Comparison of ENCODE assay signal across 11 mouse cellular contexts in genomic region chr10:42581694-42582565, GRCm38 (mm10). TPM values are rescaled to one million over a fixed set of nuclear protein-coding genes. Genes with fewer than 3 reads are reported as not detected.
DNase-seq lines count a peak whose midpoint lies in the region; ATAC-seq and TF ChIP-seq lines count a peak whose summit lies in the region.
"Had no signal": no experiment of that assay in that cellular context is flagged by ENCODE, and none has a peak within 500 bp of the region (broad histone marks: within the 10 kb centered on the region; RNA-seq: fewer than 3 reads in every experiment).

No protein-coding gene starts in this region.

- WGBS in forebrain, embryonic 10.5 days, result under 1% methylated on average over 45 of the region's 45 CpGs
- WGBS in liver, postnatal 0 days (ENCODE audit: insufficient replicate concordance), result 2% methylated on average over 43 of the region's 45 CpGs

- peaks cover 88% of the 10 kb centered on the region for H3K4me1 ChIP-seq in forebrain, embryonic 10.5 days
- H3K4me1 ChIP-seq in liver, postnatal 0 days (ENCODE audit: insufficient read depth), result peaks cover 7% of the 10 kb centered on the region

- TF ChIP-seq CTCF in liver, postnatal 0 days (IDR thresholded peaks at IDR 0.05; ENCODE audit: low read depth), result no peak

- DNase-seq in kidney, postnatal 10 days, result peak; percentile 33
- no peak for DNase-seq in kidney, adult 11 months
- DNase-seq in brain, adult 2 months (ENCODE audit: low read depth, low spot score), result peak; percentile 13
- DNase-seq in forebrain, embryonic 10.5 days (ENCODE audit: extremely low spot score, low spot score), result peak; percentile 55
- DNase-seq in liver, postnatal 0 days, result no peak
- DNase-seq in ovary, adult 18-20 months (ENCODE audit: low spot score), result no peak
- no peak for DNase-seq in adrenal gland, postnatal 25 days
- no peak for DNase-seq in thymus, postnatal 14 days

- no peak for TF ChIP-seq EP300 in liver, postnatal 0 days (IDR thresholded peaks at IDR 0.05; ENCODE audit: low read depth)

- no peaks in the 10 kb centered on the region for H3K9me3 ChIP-seq in forebrain, embryonic 10.5 days
- H3K9me3 ChIP-seq in liver, postnatal 0 days (ENCODE audit: low read length), result no peaks in the 10 kb centered on the region

- no peak for ATAC-seq in liver, postnatal 0 days
- ATAC-seq: Patski had no signal

- no peak overlapping the region for H3K9ac ChIP-seq in liver, postnatal 0 days (replicated peaks)

- H3K27ac ChIP-seq in forebrain, embryonic 10.5 days, result peak overlapping the region; percentile 97
- H3K27ac ChIP-seq in liver, postnatal 0 days (ENCODE audit: low read depth), result no peak overlapping the region

- peak overlapping the region; percentile 79 for H3K4me3 ChIP-seq in forebrain, embryonic 10.5 days
- peak overlapping the region; percentile 20; the same call in 1 of the 2 replicates for H3K4me3 ChIP-seq in liver, postnatal 0 days (ENCODE audit: low read depth, low read length)
- H3K4me3 ChIP-seq: myocyte had no signal

- H3K4me2 ChIP-seq in liver, postnatal 0 days (ENCODE audit: low read depth, low read length), result no peak overlapping the region

- peaks cover 97% of the 10 kb centered on the region for H3K27me3 ChIP-seq in forebrain, embryonic 10.5 days (ENCODE audit: poor library complexity, severe bottlenecking)
- peaks cover 100% of the 10 kb centered on the region for H3K27me3 ChIP-seq in liver, postnatal 0 days (ENCODE audit: insufficient read depth, low read length)

- peaks cover 41% of the 10 kb centered on the region for H3K36me3 ChIP-seq in forebrain, embryonic 10.5 days (replicated peaks)
- no peaks in the 10 kb centered on the region for H3K36me3 ChIP-seq in liver, postnatal 0 days (replicated peaks; ENCODE audit: insufficient read depth, low read length)

RNA-seq across cellular contexts. Expression of gene Nr2e1, which starts 1.5 kb away (rescaled TPM):
- polyA plus RNA-seq in forebrain, embryonic 10.5 days (2016; fragmentation: Nextera tagmentation; extraction: Ambion mirVana), result 80.9 and 87.7 TPM in 2 replicates
- polyA plus RNA-seq in liver, postnatal 0 days (2015; fragmentation: Nextera tagmentation; extraction: Ambion mirVana), result not detected in 2 replicates
- not detected in 2 replicates for total RNA-seq in adrenal gland, postnatal 25 days (2021)
- polyA plus RNA-seq: myocyte; Patski; stomach, embryonic 16.5 days had no signal

RNA-seq across cellular contexts. Expression of gene Ostm1, which starts 1.7 kb away (rescaled TPM):
- 44.2 and 44.7 TPM in 2 replicates for polyA plus RNA-seq in forebrain, embryonic 10.5 days (2016; fragmentation: Nextera tagmentation; extraction: Ambion mirVana)
- polyA plus RNA-seq in liver, postnatal 0 days (2015; fragmentation: Nextera tagmentation; extraction: Ambion mirVana), result 10.2 and 12.1 TPM in 2 replicates
- 27.4 TPM in 2 replicates for total RNA-seq in adrenal gland, postnatal 25 days (2021)

Comparison
In these comparisons a context has a peak if more than half of its experiments do, and no peak if none do; other contexts are left out.
1. DNase-seq: peak in kidney, postnatal 10 days (single experiment), brain, adult 2 months (single experiment) and forebrain, embryonic 10.5 days (single experiment); none in kidney, adult 11 months (single experiment), liver, postnatal 0 days (single experiment), ovary, adult 18-20 months (single experiment), adrenal gland, postnatal 25 days (single experiment) and thymus, postnatal 14 days (single experiment).
2. RNA of gene Nr2e1, which starts 1.5 kb away (polyA plus RNA-seq): 80.9 to 87.7 TPM in forebrain, embryonic 10.5 days; not detected in liver, postnatal 0 days; every median in the first group is over 10 times any median in the second.